Mouse (Mus musculus) embryo, embryonic 11 days (tissue): Measurements from ENCODE around the gene Vars2.

Experiments used
- DNase-seq: peaks from one replicate; pipeline ENCODE4 v3.0.0-alpha.2; 2015

Gene Vars2

GRCm38 (mm10) chr17:35667334-35668065, at the start of gene Vars2:
Vars2 (minus strand) TSS chr17:35667592.
- peak; percentile 95 for DNase-seq

- no peak for DNase-seq
These were observed 49.7 kb upstream of the Vars2 start for GRCm38 (mm10) chr17:35717080-35717479.

- DNase-seq, result no peak
These were observed 48.7 kb upstream of the Vars2 start for GRCm38 (mm10) chr17:35716114-35716513.

- DNase-seq, result peak; percentile 66
These were observed 43.4 kb upstream of the Vars2 start for GRCm38 (mm10) chr17:35710705-35711347.

GRCm38 (mm10) chr17:35708611-35709010, 41.2 kb upstream of the Vars2 start:
- no peak for DNase-seq

DNA sequence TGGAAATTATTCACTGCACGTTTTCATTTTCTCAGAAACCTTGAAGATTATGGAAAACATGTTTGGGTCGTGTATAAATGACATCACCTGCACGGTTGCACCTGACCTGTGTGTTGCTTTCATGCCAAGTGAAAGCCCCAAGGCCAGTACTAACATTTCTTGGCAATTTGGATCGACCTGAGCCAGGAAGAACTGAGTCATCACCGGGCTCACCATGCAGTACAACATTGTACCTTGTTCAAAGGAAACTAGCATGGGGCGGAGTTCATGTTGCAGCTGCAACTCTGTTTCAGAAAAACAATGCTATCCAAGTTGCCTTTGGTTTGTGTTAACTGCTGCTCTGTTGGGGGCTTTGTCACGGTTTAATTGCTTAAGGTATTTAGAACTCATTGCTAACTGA, 40.5 kb upstream of the Vars2 start:
- DNase-seq, result no peak

- peak; percentile 61 for DNase-seq
These were observed 38.4 kb upstream of the Vars2 start for GRCm38 (mm10) chr17:35705836-35706235.

GRCm38 (mm10) chr17:35704621-35705464, 37.5 kb upstream of the Vars2 start, which contains the start of gene Ddr1:
Ddr1 (minus strand) TSS chr17:35704621.
- peak; percentile 89 for DNase-seq

DNA sequence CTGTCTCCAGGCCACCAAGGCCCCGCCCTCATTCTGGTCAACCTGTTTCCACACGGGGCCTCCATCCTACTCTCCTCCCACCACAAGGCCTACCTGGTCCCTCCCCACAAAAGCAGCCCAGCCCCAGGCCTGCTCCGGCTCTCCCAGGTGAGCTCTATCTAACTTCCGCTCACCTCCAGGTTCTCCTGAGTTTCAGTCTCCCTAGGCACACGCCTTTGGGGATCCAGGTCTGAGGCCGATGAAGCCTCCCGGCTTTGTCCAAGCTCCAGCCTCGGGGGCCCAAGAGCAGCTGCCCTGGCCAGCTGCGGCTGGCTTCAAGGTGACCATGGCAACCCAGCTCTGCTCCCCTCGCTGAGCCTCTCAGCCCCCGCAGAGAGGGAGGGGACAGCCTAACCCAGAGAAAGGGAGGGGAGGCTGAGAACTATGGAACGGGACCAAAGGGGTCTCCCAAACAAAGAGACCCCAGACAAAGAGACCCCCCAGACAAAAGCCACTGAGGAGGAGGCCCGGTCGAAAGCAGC, 36.4 kb upstream of the Vars2 start:
- DNase-seq, result peak; percentile 93

DNA sequence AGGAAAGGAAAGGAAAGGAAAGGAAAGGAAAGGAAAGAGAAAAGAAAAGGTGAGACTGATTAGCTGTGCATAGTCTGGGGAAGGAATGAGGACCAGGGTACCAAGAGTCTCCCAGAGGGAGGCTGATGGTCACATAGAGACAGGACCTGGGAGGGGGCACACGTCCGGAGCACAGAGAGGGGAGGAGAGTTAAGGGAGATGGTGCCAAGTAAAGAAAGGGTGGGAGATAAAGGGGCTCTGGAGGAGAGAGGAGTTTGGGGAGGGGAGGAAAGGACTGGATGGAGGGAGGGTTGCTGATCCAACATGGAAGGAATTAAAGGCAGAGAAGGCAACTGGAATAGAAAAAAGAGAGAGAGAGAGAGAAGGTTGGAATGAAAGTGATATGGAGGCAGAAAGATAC, 35.7 kb upstream of the Vars2 start:
- DNase-seq, result no peak

DNA sequence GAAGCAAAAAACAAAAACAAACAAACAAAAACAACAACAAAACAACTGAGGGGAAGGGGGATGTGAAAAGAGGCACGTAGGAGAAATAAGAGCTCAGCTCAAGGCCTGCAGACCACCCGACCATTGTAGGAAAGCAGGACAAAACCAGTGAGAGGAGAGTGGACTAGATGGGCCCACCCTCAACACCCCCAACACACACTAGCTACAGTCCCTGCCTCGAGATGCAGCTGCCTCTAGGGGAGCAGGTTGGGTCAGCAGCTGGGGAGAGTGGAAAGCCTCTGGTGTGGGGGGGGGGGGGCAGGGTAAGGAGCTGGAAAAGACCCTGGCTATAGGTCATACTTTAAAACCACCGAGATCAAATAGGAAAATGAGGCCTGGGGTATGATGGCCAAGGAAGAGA, 35.2 kb upstream of the Vars2 start:
- DNase-seq, result no peak

- DNase-seq, result peak; percentile 65
These were observed 34.6 kb upstream of the Vars2 start for GRCm38 (mm10) chr17:35701978-35702461.

DNA sequence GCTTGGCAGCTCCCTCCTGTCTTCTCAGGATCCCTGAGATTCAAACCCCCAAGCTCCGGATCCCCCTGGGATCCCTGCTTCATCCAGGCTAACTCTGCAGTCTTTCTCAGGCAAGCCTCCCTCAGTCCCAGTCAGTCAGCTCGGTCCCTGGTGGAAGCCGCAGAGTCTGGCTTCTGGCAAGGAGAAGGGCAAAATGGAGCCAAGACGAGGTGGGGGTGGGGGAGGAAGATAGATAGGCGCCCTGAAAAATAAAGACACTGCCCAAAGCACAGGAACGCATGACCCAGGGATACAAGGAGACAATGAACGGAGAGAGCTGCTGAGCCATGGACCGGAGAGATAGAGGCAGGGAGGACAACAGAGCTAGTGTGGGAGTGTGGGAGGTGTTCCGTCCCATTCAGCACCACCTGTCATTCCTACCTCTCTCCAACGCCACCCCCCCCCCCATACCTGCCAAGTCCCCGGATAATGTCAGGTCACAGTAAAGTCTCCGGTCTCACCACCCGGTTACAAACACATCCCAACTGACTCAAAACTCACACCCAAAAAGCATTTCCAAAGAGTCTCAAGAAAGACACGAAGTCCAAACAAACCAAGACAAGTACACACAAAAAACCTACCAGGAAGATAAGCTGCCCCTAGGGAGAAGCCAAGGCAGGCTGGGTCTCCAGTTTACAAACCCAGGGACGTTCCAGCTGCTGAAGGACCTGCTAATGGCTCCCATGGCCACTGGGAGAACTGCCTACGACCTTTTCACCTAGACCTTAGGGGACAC, 34.0 kb upstream of the Vars2 start:
- peak; percentile 46 for DNase-seq

- DNase-seq, result peak; percentile 77
These were observed 33.1 kb upstream of the Vars2 start for GRCm38 (mm10) chr17:35700371-35700961.

DNA sequence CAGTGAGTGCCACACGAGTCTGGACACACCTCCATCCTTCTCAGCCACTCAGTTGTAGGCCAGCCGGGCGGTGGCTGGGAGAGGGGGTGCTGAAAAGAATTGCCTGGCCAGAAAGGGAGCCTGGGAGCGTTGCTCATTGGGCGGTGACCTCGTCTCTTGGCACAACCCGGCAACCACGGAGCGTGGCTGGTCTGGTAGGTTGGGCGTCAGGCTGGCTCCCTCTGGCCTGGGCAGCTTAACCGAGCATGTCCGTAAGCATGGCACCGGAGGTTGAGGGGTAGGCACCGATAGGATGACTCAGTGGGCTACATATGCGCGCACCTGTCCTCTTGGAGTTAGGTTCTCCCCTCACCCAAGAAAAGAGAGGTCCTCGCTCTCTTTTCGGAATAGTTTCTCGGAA, 32.5 kb upstream of the Vars2 start:
- DNase-seq, result peak; percentile 54

- DNase-seq, result no peak
These were observed 31.1 kb upstream of the Vars2 start for GRCm38 (mm10) chr17:35698501-35698883.

- peak; percentile 70 for DNase-seq
These were observed 30.5 kb upstream of the Vars2 start for GRCm38 (mm10) chr17:35697759-35698500.

GRCm38 (mm10) chr17:35697429-35697758, 30.0 kb upstream of the Vars2 start:
- no peak for DNase-seq

DNA sequence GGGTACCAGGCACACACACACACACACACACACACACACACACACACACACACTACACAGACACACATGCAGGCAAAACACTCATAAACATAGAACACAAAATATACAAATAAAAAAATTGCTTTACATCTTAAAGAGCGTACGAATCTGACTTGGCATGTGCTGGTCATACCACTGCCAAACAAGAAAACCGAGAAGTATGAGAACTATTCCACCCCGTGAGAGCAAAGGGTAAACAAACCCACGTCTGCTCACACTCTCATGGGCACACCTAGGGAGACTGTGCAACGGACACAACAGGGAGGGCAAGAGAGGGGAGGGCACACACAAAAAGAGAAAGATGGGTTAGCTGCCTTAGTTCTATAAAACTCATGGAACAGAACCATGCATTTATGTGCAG, 29.3 kb upstream of the Vars2 start:
- DNase-seq, result no peak

DNA sequence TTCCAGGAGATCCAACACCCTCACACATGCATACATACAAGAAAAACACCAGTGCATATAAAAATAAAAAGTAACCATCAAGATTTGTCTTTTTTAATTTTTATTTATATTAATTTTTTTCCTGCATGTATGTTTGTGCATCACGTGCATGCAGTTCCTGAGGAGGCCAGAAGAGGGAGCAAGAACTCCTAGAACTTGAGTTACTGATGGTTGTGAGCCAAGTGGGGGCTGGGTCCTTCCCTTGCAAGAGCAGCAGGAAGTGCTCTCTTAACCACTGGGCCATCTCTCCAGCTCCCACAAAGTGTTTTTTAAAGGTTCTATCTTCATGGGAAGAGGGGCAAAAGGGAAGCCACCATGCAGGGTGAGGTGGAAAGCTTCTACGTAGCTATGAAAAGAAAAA, 27.9 kb upstream of the Vars2 start:
- no peak for DNase-seq

- DNase-seq, result no peak
These were observed 26.5 kb upstream of the Vars2 start for GRCm38 (mm10) chr17:35693906-35694305.
